Mouse (Mus musculus) brain, embryonic 14.5 days (tissue): ENCODE results near the gene Atp6v0a1. TPM values are rescaled to one million over a fixed set of nuclear protein-coding genes. Genes with fewer than 3 reads are reported as not detected.
A peak's percentile ranks its signal among the peaks of the same experiment; 100 is the strongest.

Experiments
- DNase-seq: peaks from one replicate; pipeline ENCODE4 v3.0.0-alpha.2; 2011; ENCODE audit warnings: low read depth
- CTCF ChIP-seq: fragments of 200-500 bp; IDR thresholded peaks from 2 replicates; pipeline ENCODE4 v1.5.1; 2012; ENCODE audit warnings: inconsistent platforms, mild to moderate bottlenecking, moderate library complexity, borderline replicate concordance; ENCODE audit not compliant: insufficient read depth, insufficient read length; ENCODE audit errors: extremely low read depth
- POLR2A ChIP-seq: fragments of 200-500 bp; IDR thresholded peaks from 2 replicates; pipeline ENCODE4 v1.6.1; 2012; ENCODE audit warnings: mild to moderate bottlenecking, inconsistent platforms, borderline replicate concordance; ENCODE audit not compliant: poor library complexity, insufficient read depth, insufficient read length, severe bottlenecking; ENCODE audit errors: extremely low read depth
- polyA plus RNA-seq: library from polyadenylated mRNA; depleted of rRNA; stranded (reverse); fragments of >200 nt; gene quantifications from 2 replicates; pipeline ENCODE4 v1.2.3, GENCODE M21; 2012

Gene Atp6v0a1
- polyA plus RNA-seq, 1 experiment, result 197 TPM

DNA sequence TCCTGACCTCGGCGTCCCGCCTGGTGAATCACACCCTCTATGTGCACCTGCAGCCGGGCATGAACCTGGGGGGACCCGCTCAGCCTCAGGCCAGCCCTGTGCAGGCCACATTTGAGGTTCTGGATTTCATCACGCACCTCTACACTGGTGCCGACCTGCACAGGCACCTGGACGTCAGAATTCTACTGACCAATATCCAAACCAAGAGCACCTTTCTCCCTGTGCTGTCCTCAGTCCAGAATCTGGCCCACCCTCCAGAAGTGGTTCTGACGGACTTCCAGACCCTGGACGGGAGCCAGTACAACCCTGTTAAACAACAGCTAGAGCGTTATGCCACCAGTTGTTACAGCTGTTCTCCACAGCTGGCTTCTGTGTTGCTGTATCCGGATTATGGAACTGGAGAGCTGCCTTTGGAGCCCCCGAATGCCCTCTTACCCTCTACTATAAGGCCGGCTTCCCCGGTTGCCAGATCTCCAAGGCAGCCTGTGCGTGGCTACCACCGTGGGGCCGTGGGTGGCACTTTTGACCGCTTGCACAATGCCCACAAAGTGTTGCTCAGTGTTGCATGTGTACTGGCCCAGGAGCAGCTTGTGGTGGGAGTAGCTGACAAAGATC lies 73.9 kb downstream of the Atp6v0a1 start:
- DNase-seq, result no peak
- TF ChIP-seq CTCF, result no peak

DNA sequence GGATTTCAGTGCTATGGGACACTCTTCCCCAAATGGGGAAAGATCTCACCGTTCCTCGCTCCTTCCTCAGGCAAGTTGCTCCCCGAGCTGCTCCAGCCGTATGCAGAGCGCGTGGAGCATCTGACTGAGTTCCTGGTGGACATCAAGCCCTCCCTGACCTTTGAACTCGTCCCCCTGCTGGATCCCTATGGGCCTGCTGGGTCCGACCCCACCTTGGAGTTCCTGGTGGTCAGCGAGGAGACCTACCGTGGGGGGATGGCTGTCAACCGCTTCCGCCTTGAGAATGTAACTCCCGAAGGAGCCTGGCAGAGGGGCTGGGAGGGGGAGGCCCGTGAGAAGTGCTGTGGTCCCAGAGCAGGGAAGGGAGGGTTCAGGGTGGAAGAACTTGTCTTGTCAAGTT lies 75.0 kb downstream of the Atp6v0a1 start:
- no peak for DNase-seq
- TF ChIP-seq POLR2A (no peak), CTCF (no peak)

GRCm38 (mm10) chr11:101084811-101085210 lies 75.6 kb downstream of the Atp6v0a1 start:
- TF ChIP-seq CTCF, result no peak
- TF ChIP-seq POLR2A, result no peak
- no peak for DNase-seq

DNA sequence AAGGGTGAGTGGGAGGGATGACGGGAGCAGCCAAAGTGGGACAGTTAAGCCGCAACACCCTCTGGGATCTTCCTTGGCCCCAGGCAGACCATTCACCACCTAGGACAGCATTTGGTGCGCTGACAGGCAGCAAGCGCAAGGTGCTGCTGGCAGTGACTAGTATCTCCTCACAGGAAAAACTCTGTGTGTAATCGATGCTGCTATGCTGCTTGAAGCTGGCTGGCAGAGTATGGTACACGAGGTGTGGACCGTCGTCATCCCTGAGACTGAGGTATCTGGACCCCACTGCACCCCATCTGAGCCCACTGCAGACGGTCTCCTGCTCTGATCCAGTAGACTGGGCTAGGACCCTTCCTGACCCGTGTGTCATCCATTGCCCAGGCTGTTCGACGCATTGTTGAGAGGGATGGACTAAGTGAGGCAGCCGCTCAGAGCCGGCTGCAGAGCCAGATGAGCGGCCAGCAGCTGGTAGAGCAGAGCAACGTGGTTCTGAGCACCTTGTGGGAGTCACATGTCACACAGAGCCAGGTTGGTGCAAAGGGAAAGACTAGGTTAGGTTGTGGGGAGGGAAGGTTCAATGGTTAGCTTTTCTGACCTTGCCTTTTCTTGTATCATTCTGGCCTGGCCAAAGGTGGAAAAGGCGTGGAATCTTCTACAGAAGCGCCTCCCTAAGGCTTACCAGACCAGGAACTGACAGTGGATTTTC lies 76.5 kb downstream of the Atp6v0a1 start:
- DNase-seq, result no peak
- TF ChIP-seq POLR2A, result no peak
- no peak for TF ChIP-seq CTCF

DNA sequence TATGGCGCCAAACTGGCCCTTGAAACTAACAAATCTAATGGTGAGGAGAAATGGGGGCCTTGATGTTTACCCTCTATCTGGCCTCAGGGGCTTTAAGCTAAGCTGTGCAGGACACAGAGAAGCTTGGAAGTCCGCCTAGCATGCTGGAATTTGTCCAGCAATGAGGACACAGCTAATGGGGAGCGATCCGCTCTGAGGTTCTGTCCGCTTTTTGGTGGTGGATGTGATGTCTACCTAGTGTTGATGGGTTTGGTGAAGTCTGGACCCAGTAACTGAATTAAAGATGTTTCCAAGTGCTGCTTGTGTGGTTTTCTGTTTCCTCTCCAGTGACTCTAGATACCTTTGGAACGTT lies 77.0 kb downstream of the Atp6v0a1 start:
- no peak for DNase-seq

DNA sequence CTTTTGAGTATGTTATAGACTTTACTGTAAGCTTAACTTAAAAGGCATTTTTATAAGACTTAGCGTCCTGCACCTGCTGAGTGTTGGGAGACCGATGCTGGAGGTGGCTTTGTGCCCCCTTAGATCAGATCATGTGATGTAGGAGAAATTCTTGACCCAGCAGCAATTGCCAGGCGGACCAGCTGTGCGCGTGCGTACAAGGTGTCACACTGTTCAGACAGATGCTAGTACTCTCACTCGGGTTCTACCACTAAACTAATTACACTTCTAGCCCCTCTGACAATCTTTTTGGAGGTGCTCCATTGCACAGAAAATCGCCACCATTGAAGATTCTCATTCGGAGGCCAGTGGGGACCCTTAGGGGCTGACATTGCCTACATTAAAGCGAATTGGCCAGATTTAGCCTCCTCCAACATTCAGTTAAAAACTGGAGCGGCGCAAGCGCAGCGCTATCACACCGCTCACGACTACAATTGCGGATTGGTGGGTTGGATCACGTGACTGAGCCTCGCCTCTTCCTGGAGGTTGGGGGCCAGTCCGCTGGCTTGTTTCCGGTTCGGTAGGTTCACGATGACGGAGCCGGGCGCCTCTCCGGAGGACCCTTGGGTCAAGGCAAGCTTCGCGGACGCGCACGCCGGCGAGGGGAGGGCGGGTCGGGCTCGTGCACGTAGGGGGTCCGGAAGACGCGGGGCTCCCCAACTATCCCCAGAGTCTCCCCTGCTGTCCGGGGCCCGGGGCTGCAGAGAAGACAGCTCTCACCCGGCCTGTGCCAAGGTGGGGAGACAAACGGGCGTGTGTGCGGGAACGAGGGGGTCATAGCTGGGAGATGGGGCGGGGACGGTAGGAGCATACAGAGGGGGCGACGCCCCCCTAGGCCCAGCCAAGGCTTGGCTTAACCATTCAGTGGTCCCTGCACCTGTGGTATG lies 77.8 kb downstream of the Atp6v0a1 start, which contains the start of gene Mlx:
Gene Mlx, plus strand, starts transcription at position 522 of the 926 bp plus-strand sequence.
- peak; percentile 97 for DNase-seq
- TF ChIP-seq CTCF (no peak), POLR2A (peak; percentile 38; the same call in 1 of the 2 replicates)

More for the DNA sequence above, 77.0 kb downstream of the Atp6v0a1 start:
- no peak for TF ChIP-seq CTCF
- no peak for TF ChIP-seq POLR2A

GRCm38 (mm10) chr11:101087682-101088055 lies 78.4 kb downstream of the Atp6v0a1 start:
- DNase-seq, result no peak

GRCm38 (mm10) chr11:101089931-101090330 lies 80.7 kb downstream of the Atp6v0a1 start:
- TF ChIP-seq POLR2A (no peak), CTCF (no peak)

More at GRCm38 (mm10) chr11:101087682-101088055, 78.4 kb downstream of the Atp6v0a1 start:
- no peak for TF ChIP-seq POLR2A
- TF ChIP-seq CTCF, result no peak

GRCm38 (mm10) chr11:101094930-101095313 lies 85.7 kb downstream of the Atp6v0a1 start:
- DNase-seq, result no peak
- no peak for TF ChIP-seq POLR2A
- no peak for TF ChIP-seq CTCF

More at GRCm38 (mm10) chr11:101089931-101090330, 80.7 kb downstream of the Atp6v0a1 start:
- DNase-seq, result no peak

- TF ChIP-seq CTCF, result peak; percentile 74
- TF ChIP-seq POLR2A, result no peak; the same call in 1 of the 2 replicates
- DNase-seq, result peak; percentile 98
Observed at GRCm38 (mm10) chr11:101095314-101096024, 86.2 kb downstream of the Atp6v0a1 start, which contains the start of gene Psmc3ip. Gene Psmc3ip, minus strand, starts transcription at chr11:101095436.
